ENCODE assay signal across 13 mouse cellular contexts in the genomic region with DNA sequence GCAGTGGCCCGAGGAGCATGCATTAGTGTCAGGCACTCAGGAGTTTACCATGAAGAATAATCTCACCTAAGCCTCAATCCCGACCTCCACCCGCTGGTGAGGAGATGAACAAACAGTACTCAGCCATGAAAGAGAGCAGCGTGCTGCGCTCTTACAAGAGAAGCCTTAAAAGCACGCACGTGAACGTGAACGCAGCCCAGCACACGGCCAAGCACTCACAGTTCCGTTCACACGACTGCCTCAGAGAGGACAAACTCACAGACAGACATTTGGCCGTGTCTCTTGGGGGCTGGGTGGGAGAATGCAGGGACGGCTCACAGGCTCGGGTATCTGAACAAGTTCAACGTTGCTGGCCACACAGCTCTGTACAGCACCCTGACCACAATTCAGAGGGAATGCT. TPM values are rescaled to one million over a fixed set of nuclear protein-coding genes. Genes with fewer than 3 reads are reported as not detected.
DNase-seq lines count a peak whose midpoint lies in the region; ATAC-seq and TF ChIP-seq lines count a peak whose summit lies in the region.
"Had no signal": no experiment of that assay in that cellular context is flagged by ENCODE, and none has a peak within 500 bp of the region (broad histone marks: within the 10 kb centered on the region; RNA-seq: fewer than 3 reads in every experiment).

No protein-coding gene starts in this region.

- DNase-seq in heart, postnatal 25 days (ENCODE audit: low spot score) = no peak
- no peak for DNase-seq in midbrain, embryonic 10.5 days (ENCODE audit: low spot score)
- DNase-seq in urinary bladder, adult 2 months (ENCODE audit: low spot score) = no peak
- no peak for DNase-seq in frontal cortex, adult 2 months (ENCODE audit: extremely low spot score in 1 of 2, low spot score in 1 of 2)
- DNase-seq: cerebellum, postnatal 14 days; liver, embryonic 13.5 days; right cerebral cortex, postnatal 25 days; thymus, adult 18-20 months had no signal

- H3K27ac ChIP-seq in heart, embryonic 15.5 days = no peak overlapping the region
- H3K27ac ChIP-seq in cortical plate, adult 2 months (ENCODE audit: insufficient read depth, low read length) = no peak overlapping the region
- H3K27ac ChIP-seq in forebrain, embryonic 16.5 days (ENCODE audit: low read length) = no peak overlapping the region
- H3K27ac ChIP-seq in midbrain, embryonic 10.5 days (replicated peaks) = 0 out of 2 replicates have a peak overlapping the region, but pooled peaks have one; percentile 9
- H3K27ac ChIP-seq: liver, embryonic 13.5 days had no signal

- no peak overlapping the region for H3K9ac ChIP-seq in heart, embryonic 15.5 days
- no peak overlapping the region for H3K9ac ChIP-seq in forebrain, embryonic 16.5 days (replicated peaks; ENCODE audit: low read depth, low read length)
- H3K9ac ChIP-seq: liver, embryonic 13.5 days had no signal

- H3K4me1 ChIP-seq in heart, embryonic 15.5 days (replicated peaks) = peaks cover 66% of the 10 kb centered on the region
- peaks cover 31% of the 10 kb centered on the region for H3K4me1 ChIP-seq in cortical plate, adult 2 months (ENCODE audit: control insufficient read depth, insufficient read depth, low read length)
- H3K4me1 ChIP-seq in forebrain, embryonic 16.5 days (replicated peaks; ENCODE audit: control insufficient read depth, insufficient read depth, low read length) = peaks cover 72% of the 10 kb centered on the region
- peaks cover 75% of the 10 kb centered on the region for H3K4me1 ChIP-seq in midbrain, embryonic 10.5 days

- H3K27me3 ChIP-seq in heart, embryonic 15.5 days = no peaks in the 10 kb centered on the region
- no peaks in the 10 kb centered on the region for H3K27me3 ChIP-seq in forebrain, embryonic 16.5 days (replicated peaks; ENCODE audit: control insufficient read depth, insufficient read depth, low read length)
- H3K27me3 ChIP-seq in midbrain, embryonic 10.5 days (ENCODE audit: low read depth, poor library complexity, severe bottlenecking) = no peaks in the 10 kb centered on the region

- ATAC-seq in heart, embryonic 15.5 days (replicated peaks; ENCODE audit: insufficient number of reproducible peaks, insufficient read depth, low FRiP score, low read depth) = no peak
- no peak for ATAC-seq in forebrain, embryonic 16.5 days
- ATAC-seq in cerebellum, adult (ENCODE audit: insufficient number of reproducible peaks, low FRiP score, low TSS enrichment) = no peak

- H3K4me3 ChIP-seq in heart, embryonic 15.5 days = no peak overlapping the region
- peak overlapping the region; percentile 14; the same call in 1 of the 2 replicates for H3K4me3 ChIP-seq in cortical plate, adult 2 months (ENCODE audit: insufficient read depth, low read length)
- H3K4me3 ChIP-seq in forebrain, embryonic 16.5 days (replicated peaks; ENCODE audit: low read length) = peak overlapping the region; percentile 20; the same call in 1 of the 2 replicates
- peak overlapping the region; percentile 23; the same call in 1 of the 2 replicates for H3K4me3 ChIP-seq in midbrain, embryonic 10.5 days
- H3K4me3 ChIP-seq: liver, embryonic 13.5 days had no signal

- no peak for TF ChIP-seq POLR2A in cortical plate, adult 2 months (IDR thresholded peaks at IDR 0.05; ENCODE audit: extremely low read depth, insufficient read depth, low read length)

- H3K9me3 ChIP-seq in heart, embryonic 15.5 days (replicated peaks) = no peaks in the 10 kb centered on the region
- H3K9me3 ChIP-seq in forebrain, embryonic 16.5 days (ENCODE audit: control insufficient read depth, low read length) = no peaks in the 10 kb centered on the region
- H3K9me3 ChIP-seq in midbrain, embryonic 10.5 days (replicated peaks) = no peaks in the 10 kb centered on the region
- H3K9me3 ChIP-seq: liver, embryonic 13.5 days had no signal

- intact Hi-C loops in heart, postnatal 25 days (cut with DNase I) = no loop called here

- WGBS in heart, embryonic 15.5 days = 57% methylated on average over 16 of the region's 16 CpGs
- WGBS in forebrain, embryonic 16.5 days = 58% methylated on average over 16 of the region's 16 CpGs
- WGBS in midbrain, embryonic 10.5 days = 82% methylated on average over 16 of the region's 16 CpGs

- 0 out of 2 replicates have a peak overlapping the region, but pooled peaks have one; percentile 1 for H3K4me2 ChIP-seq in heart, embryonic 15.5 days
- peak overlapping the region; percentile 99 for H3K4me2 ChIP-seq in forebrain, embryonic 16.5 days (ENCODE audit: low read length)
- H3K4me2 ChIP-seq: liver, embryonic 13.5 days had no signal

- H3K36me3 ChIP-seq in heart, embryonic 15.5 days = no peaks in the 10 kb centered on the region
- H3K36me3 ChIP-seq in forebrain, embryonic 16.5 days (ENCODE audit: control insufficient read depth, insufficient read depth) = no peaks in the 10 kb centered on the region
- peaks cover 26% of the 10 kb centered on the region for H3K36me3 ChIP-seq in midbrain, embryonic 10.5 days
- H3K36me3 ChIP-seq: liver, embryonic 13.5 days had no signal

- no peak for TF ChIP-seq CTCF in cortical plate, adult 2 months (IDR thresholded peaks at IDR 0.05; ENCODE audit: extremely low read depth, insufficient read depth, low read length)

RNA-seq across cellular contexts. Expression of a gene that starts 4.2 kb away (rescaled TPM):
- 7.8 and 8.8 TPM in 2 replicates for polyA plus RNA-seq in heart, embryonic 15.5 days (2015; fragmentation: Nextera tagmentation; extraction: Ambion mirVana)
- 10 to 100 TPM; 27.1 to 31.3 TPM for total RNA-seq in heart, postnatal 25 days (2021)
- polyA plus RNA-seq in cortical plate, adult 2 months (2012; rRNA removed) = 34.3 and 36.3 TPM in 2 replicates
- 37.3 and 38.5 TPM in 2 replicates for polyA plus RNA-seq in forebrain, embryonic 16.5 days (2015; fragmentation: Nextera tagmentation; extraction: Ambion mirVana)
- polyA plus RNA-seq in midbrain, embryonic 10.5 days (2016; fragmentation: Nextera tagmentation; extraction: Ambion mirVana) = 14.9 and 18.6 TPM in 2 replicates
- 16.9 and 22.7 TPM in 2 replicates for polyA plus RNA-seq in urinary bladder, adult 2 months (2012; rRNA removed)
- polyA plus RNA-seq in frontal cortex, adult 2 months (2012; rRNA removed) = 51.8 and 59.3 TPM in 2 replicates
- total RNA-seq: monocyte, adult 5-6 weeks had no signal

RNA-seq across cellular contexts. Expression of a gene that starts 58.3 kb away (rescaled TPM):
- 189 and 199 TPM in 2 replicates for polyA plus RNA-seq in heart, embryonic 15.5 days (2015; fragmentation: Nextera tagmentation; extraction: Ambion mirVana)
- 100 to 1,000 TPM; 231 to 247 TPM for total RNA-seq in heart, postnatal 25 days (2021)
- 123 and 130 TPM in 2 replicates for polyA plus RNA-seq in cortical plate, adult 2 months (2012; rRNA removed)
- 407 and 443 TPM in 2 replicates for polyA plus RNA-seq in forebrain, embryonic 16.5 days (2015; fragmentation: Nextera tagmentation; extraction: Ambion mirVana)
- polyA plus RNA-seq in midbrain, embryonic 10.5 days (2016; fragmentation: Nextera tagmentation; extraction: Ambion mirVana) = 208 and 250 TPM in 2 replicates
- 52.4 and 97.9 TPM in 2 replicates for polyA plus RNA-seq in urinary bladder, adult 2 months (2012; rRNA removed)
- 128 and 152 TPM in 2 replicates for polyA plus RNA-seq in frontal cortex, adult 2 months (2012; rRNA removed)
